Mouse (Mus musculus) spleen, postnatal 36 days (tissue): ENCODE data around the gene Coq2.

Experiments
- DNase-seq, 2 experiments: peaks; one replicate each; pipeline ENCODE4 v3.0.0; 2022; ENCODE audit warnings: low spot score in 2 of 2, mixed read lengths in 1 of 2

Gene Coq2

GRCm38 (mm10) chr5:100674711-100675376 lies at the start of gene Coq2:
Gene Coq2 (minus strand): TSS chr5:100675140.
- peak; percentile 82 to 86 for DNase-seq

- DNase-seq = peak; percentile 50 to 51
These were observed 44.5 kb upstream of the Coq2 start, which contains the start of gene Hpse for GRCm38 (mm10) chr5:100719235-100720088. Gene Hpse (minus strand): TSS chr5:100719716.

- DNase-seq = no peak
These were observed 41.8 kb upstream of the Coq2 start for GRCm38 (mm10) chr5:100716762-100717161.

- no peak for DNase-seq
These were observed 36.3 kb upstream of the Coq2 start for GRCm38 (mm10) chr5:100711219-100711618.

- DNase-seq = no peak
These were observed 35.1 kb upstream of the Coq2 start for GRCm38 (mm10) chr5:100710012-100710411.

- no peak for DNase-seq
These were observed 34.1 kb upstream of the Coq2 start for GRCm38 (mm10) chr5:100709035-100709434.

- DNase-seq = no peak
These were observed 31.7 kb upstream of the Coq2 start for GRCm38 (mm10) chr5:100706675-100707074.

GRCm38 (mm10) chr5:100704272-100704671 lies 29.3 kb upstream of the Coq2 start:
- DNase-seq = no peak

- no peak for DNase-seq
These were observed 27.4 kb upstream of the Coq2 start for GRCm38 (mm10) chr5:100702325-100702724.

- DNase-seq = no peak
These were observed 26.1 kb upstream of the Coq2 start for GRCm38 (mm10) chr5:100700861-100701620.

GRCm38 (mm10) chr5:100697886-100698285 lies 22.9 kb upstream of the Coq2 start:
- DNase-seq = no peak

- no peak for DNase-seq
These were observed 22.5 kb upstream of the Coq2 start for GRCm38 (mm10) chr5:100697398-100697797.

- DNase-seq = no peak
These were observed 10.7 kb upstream of the Coq2 start for GRCm38 (mm10) chr5:100685631-100686030.

GRCm38 (mm10) chr5:100680542-100680933 lies 5.6 kb upstream of the Coq2 start:
- DNase-seq = no peak

GRCm38 (mm10) chr5:100679911-100680541 lies 5.1 kb upstream of the Coq2 start:
- peak; percentile 66 to 67 for DNase-seq

GRCm38 (mm10) chr5:100673745-100674486 lies 1.0 kb downstream of the Coq2 start:
- DNase-seq = peak; percentile 82 to 85

- DNase-seq = no peak
These were observed 2.5 kb downstream of the Coq2 start for GRCm38 (mm10) chr5:100672403-100672802.

GRCm38 (mm10) chr5:100671897-100672296 lies 3.0 kb downstream of the Coq2 start:
- DNase-seq = no peak

GRCm38 (mm10) chr5:100671398-100671797 lies 3.5 kb downstream of the Coq2 start:
- peak; percentile 44 to 49 for DNase-seq

- no peak for DNase-seq
These were observed 8.0 kb downstream of the Coq2 start for GRCm38 (mm10) chr5:100666965-100667364.

- peak; percentile 72 to 73 for DNase-seq
These were observed 11.1 kb downstream of the Coq2 start for GRCm38 (mm10) chr5:100663854-100664253.
